Mouse (Mus musculus): ENCODE results near the gene Gtf3c5.

Gtf3c5 gene

DNA sequence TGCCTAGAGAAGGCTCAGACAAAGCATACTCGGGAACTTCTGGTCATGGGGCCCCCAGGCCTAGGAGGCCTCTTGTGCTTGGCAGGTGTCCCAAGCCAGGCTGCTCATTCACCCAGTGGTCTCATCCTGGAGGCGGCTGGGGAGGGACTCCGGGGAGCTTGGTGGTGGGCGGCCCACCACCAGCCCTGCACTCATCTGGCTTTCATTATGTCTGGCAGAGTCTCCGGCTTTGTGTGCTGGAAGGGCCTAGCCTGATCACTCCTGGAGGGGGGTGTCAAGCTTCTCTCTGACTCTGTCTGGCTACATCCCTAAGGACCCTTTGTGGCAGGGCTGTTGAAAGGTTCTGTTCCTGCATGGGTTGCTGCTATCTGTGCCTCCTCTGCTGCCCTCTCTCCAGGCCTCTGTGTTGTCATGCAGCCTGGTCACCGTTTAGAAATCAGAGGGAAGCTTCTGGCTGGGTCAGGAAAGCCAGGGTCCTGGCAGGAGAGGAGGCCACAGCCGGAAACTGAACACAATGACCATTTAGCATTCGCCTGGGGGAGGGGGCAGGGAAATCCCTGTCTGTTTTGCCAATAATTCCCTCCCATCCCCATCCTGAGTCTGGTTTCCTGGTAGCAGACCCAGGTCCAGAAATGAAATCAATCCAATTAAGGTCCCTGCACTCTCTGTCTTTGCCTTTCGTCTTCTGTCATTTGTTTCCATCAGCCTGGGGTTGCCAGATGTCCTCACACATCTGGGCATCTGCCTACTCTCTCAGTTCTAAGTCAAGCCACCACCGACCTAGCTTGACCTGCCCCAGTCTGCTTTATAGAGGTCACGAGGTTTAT, 48.9 kb downstream of the Gtf3c5 start:
- peak; percentile 93 for DNase-seq (ENCODE audit: low read depth)

DNA sequence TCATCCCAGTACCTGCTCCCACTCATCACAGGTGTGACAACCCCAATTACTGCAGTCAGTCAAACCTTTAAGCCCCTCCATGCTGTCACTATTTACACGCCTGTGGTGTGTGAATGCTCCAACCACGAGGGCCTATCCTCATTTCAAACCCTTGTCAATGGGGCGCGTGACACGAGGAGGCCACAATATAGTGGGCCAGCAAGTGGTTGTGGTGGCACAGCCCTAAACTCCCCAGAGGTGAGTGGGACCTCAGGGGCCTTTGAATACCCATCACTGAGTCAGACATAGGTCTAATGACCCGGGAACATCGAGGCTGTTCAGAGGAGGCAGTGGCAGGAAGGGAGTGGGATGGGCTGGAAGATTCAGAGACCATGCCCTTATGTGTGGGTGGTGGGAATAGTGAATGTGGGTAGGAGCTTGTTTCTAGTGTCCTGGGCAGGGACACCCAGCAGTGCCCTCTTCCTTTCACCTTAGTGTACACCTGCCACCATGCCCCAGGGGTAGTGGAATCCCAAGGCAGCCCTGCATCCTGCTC, 49.6 kb downstream of the Gtf3c5 start:
- peak; percentile 25 for DNase-seq (ENCODE audit: low read depth)

GRCm38 (mm10) chr2:28532938-28533771, 50.4 kb downstream of the Gtf3c5 start:
- DNase-seq (ENCODE audit: low read depth) = peak; percentile 96

DNA sequence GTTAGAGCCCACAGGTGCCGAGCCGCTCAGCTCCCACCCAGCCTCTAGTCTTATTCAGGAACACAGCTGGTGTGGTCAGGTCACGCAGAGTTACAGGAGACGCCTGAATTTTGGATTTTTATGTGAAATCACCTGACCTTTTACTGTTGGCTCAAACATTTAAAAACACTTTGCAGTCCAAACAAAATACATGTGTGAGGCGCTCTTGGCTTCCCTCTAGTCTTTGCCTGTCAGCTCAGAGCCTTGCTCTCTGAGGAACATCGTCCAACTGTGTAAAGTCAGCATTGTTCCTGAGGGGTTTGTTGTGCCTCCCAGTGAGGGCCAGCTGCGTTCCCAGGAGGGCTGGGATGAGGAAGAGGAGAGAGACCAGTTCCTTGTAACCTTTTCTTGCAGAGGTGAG, 53.2 kb downstream of the Gtf3c5 start:
- DNase-seq (ENCODE audit: low read depth) = peak; percentile 65

DNA sequence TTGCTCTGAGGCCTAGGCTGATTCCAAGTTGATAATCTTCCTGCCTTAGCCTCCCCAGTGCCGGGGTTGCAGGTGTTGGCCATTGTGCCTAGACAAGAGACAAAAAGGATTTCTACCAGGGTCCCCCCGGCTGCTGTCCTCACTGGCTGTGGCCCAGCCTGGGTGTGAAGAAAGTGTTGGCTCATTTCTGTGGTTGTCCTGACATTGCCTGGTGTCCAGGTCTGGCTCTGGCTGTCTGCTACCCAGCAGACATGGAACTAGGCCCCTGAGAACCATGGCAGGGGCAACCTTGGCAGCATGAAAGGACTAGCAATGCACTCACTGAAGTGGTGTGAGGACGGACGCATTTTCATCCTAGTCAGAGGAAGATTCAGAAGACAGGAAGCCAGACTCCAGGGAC, 53.7 kb downstream of the Gtf3c5 start:
- no peak for DNase-seq (ENCODE audit: low read depth)

DNA sequence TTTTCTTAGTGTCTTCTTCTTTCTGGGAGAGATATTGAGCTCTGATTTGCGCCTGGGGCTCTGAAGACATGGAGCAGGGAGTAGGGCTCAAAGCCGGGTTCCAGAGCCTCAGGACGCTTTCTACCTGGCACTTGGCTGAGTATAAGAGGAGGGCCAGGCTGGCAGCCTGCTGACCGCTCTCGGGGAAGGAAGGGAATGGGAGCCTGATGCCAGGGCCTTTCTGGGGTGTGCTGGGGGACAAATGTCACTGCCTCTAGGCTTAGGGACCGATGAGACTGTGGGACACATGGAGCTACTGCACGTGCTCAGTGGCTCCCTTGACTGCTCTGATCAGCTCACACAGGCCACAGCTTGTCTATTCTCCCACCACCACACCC, 55.2 kb downstream of the Gtf3c5 start:
- DNase-seq (ENCODE audit: low read depth) = no peak

- DNase-seq (ENCODE audit: low read depth) = no peak
Observed at GRCm38 (mm10) chr2:28527436-28528353, 55.9 kb downstream of the Gtf3c5 start.

DNA sequence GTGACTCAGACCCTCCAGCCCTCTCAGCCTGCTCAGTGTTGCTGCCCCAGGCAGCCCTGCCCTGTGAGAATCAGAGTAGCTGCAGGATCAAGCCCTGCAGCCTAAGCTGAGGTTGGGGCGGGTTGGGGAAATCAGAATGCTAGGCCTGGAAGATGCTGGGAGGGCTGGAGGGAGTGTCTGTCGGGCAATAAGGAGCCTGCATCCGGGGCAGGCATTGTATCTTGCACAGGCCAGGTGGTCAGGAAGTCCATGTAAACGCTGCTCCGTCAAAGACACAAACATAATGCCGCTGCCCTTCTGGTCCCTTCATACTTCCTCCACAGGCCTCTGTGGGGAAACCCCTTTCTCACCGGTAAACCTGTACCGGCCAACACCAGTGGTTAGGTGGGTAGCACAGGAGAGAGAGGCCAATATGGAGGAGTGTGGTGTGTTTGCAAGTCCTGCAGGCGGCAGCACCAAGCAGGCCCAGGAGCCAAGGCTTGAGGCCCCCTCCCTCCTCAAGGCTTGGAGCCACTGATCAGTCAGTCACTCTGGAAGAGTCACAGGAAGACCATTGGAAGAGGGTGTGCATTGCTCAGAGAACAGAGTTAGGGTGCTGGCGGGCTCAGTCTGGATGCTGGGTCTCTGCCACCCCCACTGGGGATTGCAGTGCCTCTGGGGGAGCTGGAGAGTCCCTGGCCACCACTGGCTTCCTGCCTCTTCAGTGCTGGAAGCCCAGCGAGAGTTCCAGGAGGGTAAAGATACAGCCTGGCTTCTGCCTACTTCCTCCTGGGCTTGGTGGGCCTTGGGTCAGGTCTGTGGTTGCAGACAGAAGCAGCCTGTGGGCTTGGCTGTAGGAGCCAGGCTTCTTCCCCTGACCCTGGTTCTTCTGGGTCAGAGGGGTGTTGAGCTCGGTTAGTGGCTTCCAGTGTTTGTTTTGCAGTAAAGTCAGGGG, 57.3 kb downstream of the Gtf3c5 start:
- DNase-seq (ENCODE audit: low read depth) = peak; percentile 71

DNA sequence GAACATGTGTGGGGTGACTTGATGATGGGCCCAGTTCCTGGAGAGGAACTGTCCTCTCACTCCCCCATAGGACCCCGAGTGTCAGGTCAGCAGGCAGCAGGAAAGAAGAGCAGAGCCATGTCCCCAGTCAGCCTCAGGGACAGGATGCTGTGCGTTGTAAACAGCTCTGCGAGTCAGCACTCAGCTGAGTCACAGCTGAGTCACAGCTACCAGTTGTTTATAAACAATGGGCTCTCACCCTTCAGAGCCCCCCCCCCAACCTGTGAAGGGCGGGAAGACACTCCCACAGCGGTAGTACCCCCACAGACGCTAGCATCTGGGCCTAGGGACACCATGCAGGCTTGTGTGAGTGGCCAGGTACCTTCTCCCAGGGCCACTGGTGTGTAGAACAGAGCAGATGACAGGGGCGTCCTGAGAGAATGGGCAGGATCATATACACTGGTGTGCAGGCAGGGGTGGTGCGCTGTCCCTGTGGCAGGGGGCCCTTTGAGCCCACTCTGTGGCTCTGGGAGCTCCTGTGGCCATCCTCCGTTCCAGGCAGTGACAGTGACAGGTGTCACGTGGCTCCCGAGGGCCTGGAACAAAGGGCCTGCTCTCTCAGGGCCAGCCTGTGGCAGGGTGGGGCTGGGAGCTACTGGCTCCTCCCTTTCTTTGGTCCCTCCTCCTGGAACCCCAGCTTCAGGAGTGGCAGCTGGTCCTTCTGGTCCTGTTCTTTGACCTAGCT, 58.2 kb downstream of the Gtf3c5 start:
- DNase-seq (ENCODE audit: low read depth) = peak; percentile 80

GRCm38 (mm10) chr2:28524406-28524805, 59.1 kb downstream of the Gtf3c5 start:
- DNase-seq (ENCODE audit: low read depth) = peak; percentile 41

- peak; percentile 100 for DNase-seq (ENCODE audit: low read depth)
Observed at GRCm38 (mm10) chr2:28523643-28524117, 59.9 kb downstream of the Gtf3c5 start.

DNA sequence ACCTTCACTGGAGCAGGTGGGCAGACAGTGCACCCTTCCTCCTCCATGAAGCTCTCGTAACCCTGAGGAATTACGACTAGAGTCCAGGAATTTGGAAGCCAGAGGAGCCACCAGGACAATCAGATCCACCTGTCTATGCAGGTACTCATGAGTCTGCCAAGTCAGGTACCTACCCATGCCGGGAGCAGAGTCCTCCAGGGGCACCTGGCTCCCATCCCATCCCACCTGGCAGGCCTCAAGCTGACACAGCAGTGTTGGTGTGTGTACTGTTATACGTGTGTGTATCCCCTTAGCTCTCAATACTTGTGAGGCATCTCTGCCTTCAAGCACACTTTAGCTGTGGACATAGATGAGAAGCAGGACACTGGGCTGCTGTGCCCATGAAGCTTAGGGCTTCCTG, 61.4 kb downstream of the Gtf3c5 start:
- DNase-seq (ENCODE audit: low read depth) = no peak

- DNase-seq (ENCODE audit: low read depth) = peak; percentile 33
Observed at GRCm38 (mm10) chr2:28521571-28522151, 61.9 kb downstream of the Gtf3c5 start.

GRCm38 (mm10) chr2:28520581-28520980, 63.0 kb downstream of the Gtf3c5 start:
- DNase-seq (ENCODE audit: low read depth) = no peak

DNA sequence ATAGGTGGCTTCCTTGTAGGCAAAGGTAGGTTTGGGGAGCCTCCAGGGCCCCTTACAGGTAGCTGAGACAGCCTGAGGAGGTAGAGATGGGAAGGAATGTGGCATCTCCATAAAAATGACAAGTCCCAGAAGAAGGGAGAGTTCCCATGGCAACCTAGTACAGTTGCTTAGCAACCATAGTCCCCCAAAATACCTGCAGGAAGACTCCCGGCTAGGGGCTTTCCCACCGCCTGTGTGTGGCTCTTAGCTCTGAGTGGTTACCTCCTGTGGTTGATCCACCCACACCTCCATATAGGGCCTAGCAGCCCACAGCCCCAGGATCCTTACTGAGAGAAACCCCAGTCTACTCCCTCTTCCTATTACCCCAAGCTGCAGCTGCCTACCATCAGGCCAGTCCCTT, 65.3 kb downstream of the Gtf3c5 start:
- DNase-seq (ENCODE audit: low read depth) = no peak

GRCm38 (mm10) chr2:28517206-28517909, 66.2 kb downstream of the Gtf3c5 start:
- DNase-seq (ENCODE audit: low read depth) = peak; percentile 95

Data from NIH3T3 (cell line).